Mouse (Mus musculus) myocyte (in vitro differentiated cells): ENCODE data around the gene Cop1.

Experiments used
- E2F4 ChIP-seq: IDR thresholded peaks from one replicate; pipeline ENCODE4 v1.6.1; 2011; ENCODE audit warnings: mild to moderate bottlenecking, control low read depth, moderate library complexity; ENCODE audit not compliant: insufficient read depth
- POLR2A ChIP-seq: IDR thresholded peaks from one replicate; pipeline ENCODE4 v1.6.1; 2011; ENCODE audit warnings: low read depth, mild to moderate bottlenecking, control low read depth, moderate library complexity; ENCODE audit not compliant: insufficient read length

GRCm38 (mm10) chr1:159371881-159372390, 139.8 kb downstream of the Cop1 start:
- TF ChIP-seq POLR2A (no peak), E2F4 (no peak)
